Mouse (Mus musculus) left cerebral cortex, postnatal 14 days (tissue): ENCODE measurements around the gene Uba2. TPM values are rescaled to one million over a fixed set of nuclear protein-coding genes. Genes with fewer than 3 reads are reported as not detected.

Experiments
- DNase-seq, 2 experiments: peaks; one replicate each; pipeline ENCODE4 v3.0.0; 2021 to 2022; ENCODE audit warnings: low spot score in 2 of 2, mixed read lengths in 1 of 2
- intact Hi-C: fragments of 180-260 bp; cut with DNase I; formaldehyde crosslinking; loops from one replicate; pipeline ENCODE4 v1.15.1; 2025
- total RNA-seq, 2 experiments: library from RNA; stranded (reverse); gene quantifications; 2 replicates each; pipeline ENCODE4 v1.2.3; 2021

The Uba2 gene
- total RNA-seq, 2 experiments from 2014 or later, result 81.0 to 81.1 TPM

GRCm38 (mm10) chr7:34116601-34117000, 52.8 kb downstream of the Uba2 start:
- DNase-seq, result no peak
- intact Hi-C loops, result no loop called here

- intact Hi-C loops, result no loop called here
- DNase-seq, result no peak
Observed at GRCm38 (mm10) chr7:34109190-34109589, 60.2 kb downstream of the Uba2 start.

GRCm38 (mm10) chr7:34101276-34101675, 68.1 kb downstream of the Uba2 start:
- intact Hi-C loops, result no loop called here
- no peak for DNase-seq

- intact Hi-C loops, result no loop called here
- DNase-seq, result no peak
Observed at GRCm38 (mm10) chr7:34100002-34100401, 69.4 kb downstream of the Uba2 start.

GRCm38 (mm10) chr7:34094911-34095481, 74.4 kb downstream of the Uba2 start, which contains the start of gene Scgb1b30:
TSS of gene Scgb1b30 (plus strand) at chr7:34095431.
- intact Hi-C loops, result no loop called here
- no peak for DNase-seq

Other genes starting within 250 kb of the Uba2 start
- gene Scgb2b26, start 224.6 kb downstream of the Uba2 start, total RNA-seq, result not detected
- not detected for gene Scgb2b27, start 155.7 kb downstream of the Uba2 start, total RNA-seq
- gene Scgb1b27, start 148.1 kb downstream of the Uba2 start, total RNA-seq, result not detected
- gene Scgb1b30, start 74.2 kb downstream of the Uba2 start, total RNA-seq, result not detected
- 10 to 100 TPM; 10.2 to 12.1 TPM for gene Wtip, start 36.3 kb downstream of the Uba2 start, total RNA-seq
- gene Pdcd2l, start 27.1 kb upstream of the Uba2 start, total RNA-seq, result 10 to 100 TPM; 22.8 to 25.4 TPM
- 100 to 1,000 TPM; 676 to 689 TPM for gene Gpi1, start 60.7 kb upstream of the Uba2 start, total RNA-seq
- gene Gm6096, start 81.4 kb upstream of the Uba2 start, total RNA-seq, result not detected
- 10 to 100 TPM; 40.2 to 49.3 TPM for gene 4931406P16Rik, start 144.0 kb upstream of the Uba2 start, total RNA-seq
- gene Lsm14a, start 223.7 kb upstream of the Uba2 start, total RNA-seq, result 10 to 100 TPM; 70.2 to 72.7 TPM